Mouse (Mus musculus) frontal cortex, postnatal 36 days (tissue): ENCODE results near the gene Gm9125.
"Not testable (repeated sequence)": the region's sequence is repeated elsewhere in the genome, so short reads cannot be mapped to it uniquely, and the experiment has no call there.

Experiments used
- DNase-seq, 2 experiments: peaks; one replicate each; pipeline ENCODE4 v3.0.0; 2022; ENCODE audit warnings: low spot score in 2 of 2

Gene Gm9125

GRCm38 (mm10) chr3:94054785-94055184, at the start of gene Gm9125:
TSS of gene Gm9125 (minus strand) at chr3:94054885.
- not testable (repeated sequence) for DNase-seq

- not testable (repeated sequence) for DNase-seq
These were observed 17.9 kb upstream of the Gm9125 start, which contains the start of gene Gm10697 for GRCm38 (mm10) chr3:94072544-94072943. TSS of gene Gm10697 (minus strand) at chr3:94072644.

- not testable (repeated sequence) for DNase-seq
These were observed 5.0 kb downstream of the Gm9125 start for GRCm38 (mm10) chr3:94049566-94050121.

- DNase-seq, result not testable (repeated sequence)
These were observed 16.4 kb downstream of the Gm9125 start for GRCm38 (mm10) chr3:94038241-94038640.

GRCm38 (mm10) chr3:94034400-94034799, 20.3 kb downstream of the Gm9125 start:
- DNase-seq, result not testable (repeated sequence)
